Mouse (Mus musculus) urinary bladder, postnatal 10 days (tissue): Measurements from ENCODE around the gene Rcvrn.

Experiments
- DNase-seq: peaks from one replicate; pipeline ENCODE4 v3.0.0; 2022; ENCODE audit warnings: low spot score

Gene Rcvrn

DNA sequence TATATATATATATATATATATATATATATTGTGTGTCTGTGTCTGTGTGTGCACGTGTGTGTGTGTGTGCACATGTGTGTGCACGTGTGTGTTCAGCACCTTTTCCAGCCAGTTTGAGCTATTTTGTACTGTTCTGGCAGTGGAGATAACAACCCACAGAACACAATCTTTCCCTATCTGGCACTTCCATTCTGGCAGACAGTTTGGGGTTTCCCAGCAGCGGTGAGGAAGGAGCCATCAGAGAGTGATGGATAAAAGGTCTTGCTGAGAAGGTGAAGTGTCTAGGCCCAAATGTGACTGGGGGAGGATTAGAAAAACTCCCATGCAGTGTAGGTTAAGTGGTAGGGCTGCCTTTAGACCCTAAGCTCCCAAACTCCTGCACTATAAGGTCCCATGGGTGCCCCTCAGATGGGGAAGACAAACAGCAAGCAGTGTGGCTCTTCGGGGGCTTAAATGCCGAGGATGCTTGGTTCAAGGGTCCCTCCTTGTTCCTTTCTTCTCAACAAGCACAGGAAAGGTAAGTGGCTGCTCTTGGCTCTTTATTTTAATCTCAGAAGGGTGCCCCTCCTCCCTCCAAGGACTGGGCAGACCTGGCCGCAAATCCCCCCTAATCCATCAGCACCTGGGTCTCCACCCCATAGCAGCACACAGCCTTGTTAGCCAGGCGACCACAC, at the start of gene Rcvrn:
Gene Rcvrn (plus strand): TSS at position 624 of the 674 bp plus-strand sequence.
- DNase-seq, result no peak

DNA sequence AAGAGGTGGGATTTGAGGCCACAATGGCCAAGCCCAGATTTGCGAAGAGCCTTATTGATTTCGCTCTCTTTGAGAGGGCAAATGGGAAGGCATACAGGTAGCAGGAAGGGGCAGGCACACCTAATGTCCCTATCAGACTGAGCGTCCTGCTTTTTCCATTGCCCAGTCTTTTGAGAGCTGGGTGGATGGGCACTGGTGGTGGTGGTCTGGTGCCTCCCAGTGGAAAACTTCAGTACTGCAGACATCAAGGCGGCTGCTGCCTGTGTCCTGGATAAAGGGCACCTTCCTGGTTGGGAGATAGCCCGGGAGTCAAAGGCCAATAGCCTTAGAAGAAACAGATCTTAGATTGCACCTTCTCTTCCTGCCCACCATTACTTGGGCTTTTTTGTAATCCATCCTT, 47.4 kb upstream of the Rcvrn start:
- DNase-seq, result peak; percentile 34

DNA sequence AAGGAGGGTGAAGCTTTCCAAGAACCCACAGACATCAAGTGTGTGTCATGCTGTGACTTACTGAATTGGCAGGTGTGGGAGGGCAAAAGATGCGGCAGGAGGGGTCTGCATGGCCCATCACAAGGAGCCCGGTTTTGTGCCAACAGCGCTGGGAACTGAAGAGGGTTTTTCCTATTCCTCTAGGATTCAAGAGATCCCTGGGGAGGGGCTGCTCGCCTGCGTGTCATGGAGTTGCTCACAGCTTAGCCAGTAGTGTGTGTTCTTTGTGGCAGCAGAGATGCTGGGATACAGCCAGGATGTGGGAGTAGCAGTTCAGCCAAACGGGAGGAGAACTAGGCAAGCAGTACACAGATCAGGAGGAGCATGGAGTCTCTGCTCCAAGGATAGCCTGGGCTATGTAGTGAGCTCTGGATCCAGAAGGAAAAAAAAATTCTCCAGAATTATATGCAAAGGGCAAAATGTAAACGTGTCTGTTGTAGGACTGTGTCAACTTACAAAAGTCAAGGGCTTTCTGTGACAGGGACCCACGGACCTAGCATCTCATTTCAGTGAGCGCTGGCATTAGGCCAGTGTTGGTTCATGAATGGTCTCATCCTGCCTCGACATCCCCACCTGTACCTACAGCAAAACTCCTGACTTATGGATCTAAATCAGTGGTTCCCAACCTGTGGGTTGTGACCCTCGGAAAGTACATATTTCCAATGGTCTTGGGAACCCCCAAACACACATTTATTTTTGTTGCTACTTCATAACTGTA, 46.3 kb upstream of the Rcvrn start:
- DNase-seq, result no peak

DNA sequence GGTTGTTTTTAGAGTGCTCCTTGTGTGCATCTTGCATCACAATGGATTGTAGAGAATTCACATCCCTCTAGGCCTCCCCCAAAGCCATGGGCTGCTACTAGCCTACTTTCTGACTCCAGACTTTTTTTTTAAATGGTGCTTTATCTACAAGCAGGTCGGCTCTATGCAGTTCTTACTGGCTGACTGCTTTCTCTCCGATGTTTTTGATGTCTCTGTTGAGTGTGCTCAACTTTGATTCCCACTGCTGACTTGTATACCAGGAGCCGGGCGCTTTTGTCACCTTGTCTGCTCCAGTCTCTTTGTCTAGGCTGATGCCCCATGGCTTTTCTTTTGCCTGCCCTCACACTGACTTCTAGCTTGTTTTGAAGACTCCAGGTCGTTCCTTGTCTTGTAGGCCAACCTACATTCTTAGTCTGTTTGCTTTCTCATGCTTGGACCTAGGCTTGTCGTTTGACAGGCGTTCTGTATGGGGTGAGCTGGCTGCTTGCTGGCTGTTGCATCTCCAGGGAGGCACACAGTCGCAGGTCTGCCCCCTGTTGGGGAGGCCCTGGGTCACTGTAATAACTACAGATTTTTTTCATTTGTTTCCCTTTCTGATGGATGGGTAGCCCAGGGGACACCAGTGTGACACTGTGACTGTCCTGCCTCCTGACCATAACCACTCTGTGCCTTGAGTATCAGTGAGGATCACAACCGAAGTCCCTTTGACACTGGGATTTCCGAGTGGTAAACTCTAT, 45.0 kb upstream of the Rcvrn start:
- DNase-seq, result no peak

DNA sequence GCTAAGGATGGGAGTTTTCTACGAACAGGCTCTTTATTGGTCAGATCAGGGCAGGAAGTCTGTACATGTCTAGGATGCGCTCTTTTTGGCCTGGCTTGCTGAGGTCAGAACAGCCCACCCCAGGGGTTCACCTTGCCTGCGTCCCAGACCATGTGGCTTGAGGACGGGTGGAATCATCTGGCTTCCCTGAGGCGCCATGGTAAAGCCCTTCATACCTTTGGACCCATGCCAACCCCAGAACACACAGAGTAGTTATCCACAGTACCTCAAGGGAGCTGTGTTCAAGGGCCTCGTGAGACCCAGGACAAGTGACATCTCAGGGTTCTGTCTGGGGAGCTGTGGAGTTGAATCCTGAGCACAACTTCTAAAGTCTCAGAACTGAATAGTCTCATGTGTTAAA, 43.4 kb upstream of the Rcvrn start:
- no peak for DNase-seq

DNA sequence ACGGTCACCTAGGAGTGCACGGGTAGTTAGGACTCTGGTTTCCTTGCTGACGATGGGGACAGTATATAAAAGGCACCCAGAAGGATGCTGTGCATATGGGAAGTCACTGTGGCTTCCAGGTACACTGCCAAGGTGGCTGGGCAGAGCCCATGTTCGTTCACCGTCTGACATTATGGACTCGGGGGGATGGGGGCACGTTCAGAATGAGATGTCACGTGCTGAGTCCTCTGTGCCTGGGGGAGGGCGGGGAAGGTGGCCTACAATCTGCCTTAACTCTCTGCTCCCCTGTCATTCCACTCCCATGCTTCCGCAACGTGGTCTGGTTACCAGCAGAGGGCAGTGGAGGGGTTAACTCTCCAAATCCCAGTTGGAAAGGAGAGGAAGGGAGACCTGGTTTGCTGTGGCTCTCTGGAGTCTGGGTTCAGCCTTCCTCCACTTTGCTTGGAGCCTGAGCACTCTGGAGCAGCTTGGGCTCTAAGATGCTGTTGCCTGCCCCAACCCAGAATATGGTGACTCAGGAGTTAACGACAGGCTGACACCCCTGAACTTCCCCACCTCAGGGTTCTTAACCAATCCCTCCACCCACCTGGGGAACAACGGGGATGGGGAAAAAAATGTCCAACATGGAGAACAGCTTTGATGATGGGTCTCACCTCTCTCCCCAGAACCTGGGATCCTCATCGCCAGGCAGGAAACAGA, 42.8 kb upstream of the Rcvrn start:
- DNase-seq, result no peak

DNA sequence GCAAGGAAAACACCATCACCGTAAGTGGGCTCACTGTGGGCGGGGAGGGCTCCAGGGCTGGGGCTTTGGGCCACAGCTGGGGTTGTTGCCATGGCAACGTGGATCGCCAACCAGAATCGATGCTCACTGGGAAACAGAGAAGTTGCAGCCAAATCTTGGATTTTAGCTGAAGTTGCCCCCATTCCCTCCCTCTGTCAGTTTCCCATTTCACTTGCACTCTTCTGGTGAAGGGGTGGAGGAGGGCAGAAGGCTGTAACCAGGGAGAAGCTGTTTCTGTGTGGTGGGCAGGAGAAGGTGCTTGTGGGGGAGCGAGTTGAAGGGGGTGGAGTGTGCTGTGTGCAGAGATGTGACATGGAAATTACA, 42.3 kb upstream of the Rcvrn start:
- DNase-seq, result no peak

DNA sequence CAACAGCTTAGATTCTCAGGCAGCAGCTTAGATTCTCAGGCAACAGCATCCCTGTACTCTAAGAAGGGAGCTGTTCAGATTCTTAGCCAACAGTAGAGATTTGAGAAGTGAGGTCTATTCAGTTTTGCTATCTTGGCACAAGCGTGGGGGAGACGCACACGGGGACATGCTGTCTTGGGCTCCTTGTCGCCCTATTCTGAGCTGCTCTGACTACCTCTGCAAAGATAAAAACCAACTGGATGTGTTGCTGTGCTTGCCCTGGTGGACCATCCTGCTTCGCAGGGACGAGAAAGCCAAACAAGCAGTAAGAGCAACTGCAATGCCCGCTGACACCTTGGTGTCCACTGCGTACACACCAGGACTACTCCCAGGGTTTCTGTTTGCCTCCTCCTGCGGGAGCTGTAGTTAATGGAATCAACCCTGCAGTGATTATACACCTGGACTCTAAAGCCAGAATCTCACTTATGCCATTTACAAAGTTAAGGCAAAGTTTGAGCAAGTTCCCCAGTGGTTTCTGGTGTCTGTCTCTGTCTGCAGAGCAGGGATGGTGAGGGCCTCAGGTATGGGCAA, 41.5 kb upstream of the Rcvrn start:
- DNase-seq, result no peak

DNA sequence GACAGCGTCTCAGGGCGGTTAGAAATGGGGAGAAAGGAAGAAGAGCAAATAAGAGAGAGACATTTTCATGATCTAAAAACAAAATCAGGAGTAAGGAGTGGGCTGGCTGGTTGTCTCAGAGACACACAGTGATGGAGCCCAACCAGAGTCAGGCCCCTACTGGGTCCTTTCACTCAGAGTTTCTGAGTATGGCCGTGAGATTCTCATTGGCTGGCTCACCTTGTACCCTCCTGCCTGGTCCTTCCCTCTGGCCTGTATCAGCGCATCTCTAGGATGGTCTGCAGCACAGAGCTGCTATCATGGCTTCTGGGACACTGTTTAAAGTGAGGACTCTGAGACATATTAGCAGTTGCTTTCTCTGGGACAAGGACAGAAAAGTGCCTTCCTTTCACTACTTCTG, 40.6 kb upstream of the Rcvrn start:
- DNase-seq, result no peak

DNA sequence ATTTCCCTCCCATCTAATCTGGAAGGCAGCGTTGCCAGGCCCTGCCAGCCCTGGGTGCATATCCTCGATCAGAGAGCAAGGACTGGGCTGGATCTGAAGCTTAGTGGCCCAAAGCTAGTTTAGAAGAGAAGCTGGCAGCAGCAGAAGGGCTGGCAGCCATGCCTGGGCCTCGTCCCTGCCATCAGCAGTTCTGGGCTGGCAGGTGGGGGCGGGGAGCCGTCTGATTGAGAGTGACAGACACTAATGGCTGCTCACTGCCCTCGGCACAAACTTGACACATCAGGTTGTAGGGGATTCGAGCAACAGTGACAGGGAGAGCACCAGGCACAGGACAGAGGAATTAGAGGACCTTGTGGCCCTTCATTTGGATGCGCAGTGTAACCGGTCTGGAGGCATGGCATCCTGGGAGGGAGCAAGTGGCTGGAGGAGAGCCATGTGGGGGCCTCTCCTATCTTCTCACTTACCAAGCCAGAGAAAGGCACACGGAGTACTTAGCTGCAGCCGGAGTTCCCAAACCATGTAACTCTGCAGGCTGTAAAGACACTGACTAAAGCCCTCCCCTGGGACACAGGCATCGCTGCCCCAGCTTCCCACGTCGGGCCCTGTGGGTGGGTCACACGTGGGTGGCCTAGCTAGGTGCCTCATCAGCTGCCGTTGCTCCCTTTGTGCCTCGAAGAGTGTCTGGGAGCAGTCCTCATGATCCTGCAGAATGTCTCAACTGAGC, 39.7 kb upstream of the Rcvrn start:
- DNase-seq, result no peak

DNA sequence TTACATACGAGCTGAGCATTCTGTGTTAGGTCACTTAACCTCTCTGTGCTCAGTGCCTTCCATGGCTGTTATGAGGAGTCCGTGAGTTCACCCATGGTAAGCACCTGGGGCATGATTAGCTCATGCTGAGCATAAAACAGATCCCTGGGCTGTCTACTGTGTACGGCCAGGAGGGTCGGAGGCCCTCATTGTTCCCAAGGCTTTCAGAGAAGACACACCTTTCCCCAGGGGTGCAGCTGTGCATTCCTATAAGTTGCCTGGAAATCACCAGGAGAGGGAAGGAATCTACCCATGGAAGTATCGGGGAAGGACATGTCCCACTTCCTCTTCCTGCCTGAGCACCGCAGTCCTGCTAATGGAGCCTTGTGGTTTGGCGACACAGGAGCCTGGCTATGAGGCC, 38.8 kb upstream of the Rcvrn start:
- DNase-seq, result no peak

DNA sequence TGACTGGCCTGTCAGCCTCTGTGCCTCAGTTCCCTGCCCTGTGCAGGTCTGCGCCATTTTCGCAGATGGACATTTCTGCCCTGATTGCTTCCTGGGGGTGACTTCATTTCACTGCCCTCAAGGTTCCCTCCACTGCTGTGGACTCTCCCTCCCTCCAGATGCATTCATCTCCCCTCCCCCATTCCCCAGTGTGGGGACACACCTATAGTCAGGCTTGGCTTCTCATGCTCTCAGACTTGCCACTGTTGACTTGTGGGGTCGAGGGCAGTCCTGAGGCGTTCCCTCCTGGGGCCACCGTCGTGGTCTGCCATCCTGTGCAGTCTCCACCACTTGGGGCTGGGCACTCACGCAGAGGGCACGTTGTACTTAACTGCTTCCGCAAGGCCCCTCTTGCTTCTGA, 38.3 kb upstream of the Rcvrn start:
- no peak for DNase-seq

DNA sequence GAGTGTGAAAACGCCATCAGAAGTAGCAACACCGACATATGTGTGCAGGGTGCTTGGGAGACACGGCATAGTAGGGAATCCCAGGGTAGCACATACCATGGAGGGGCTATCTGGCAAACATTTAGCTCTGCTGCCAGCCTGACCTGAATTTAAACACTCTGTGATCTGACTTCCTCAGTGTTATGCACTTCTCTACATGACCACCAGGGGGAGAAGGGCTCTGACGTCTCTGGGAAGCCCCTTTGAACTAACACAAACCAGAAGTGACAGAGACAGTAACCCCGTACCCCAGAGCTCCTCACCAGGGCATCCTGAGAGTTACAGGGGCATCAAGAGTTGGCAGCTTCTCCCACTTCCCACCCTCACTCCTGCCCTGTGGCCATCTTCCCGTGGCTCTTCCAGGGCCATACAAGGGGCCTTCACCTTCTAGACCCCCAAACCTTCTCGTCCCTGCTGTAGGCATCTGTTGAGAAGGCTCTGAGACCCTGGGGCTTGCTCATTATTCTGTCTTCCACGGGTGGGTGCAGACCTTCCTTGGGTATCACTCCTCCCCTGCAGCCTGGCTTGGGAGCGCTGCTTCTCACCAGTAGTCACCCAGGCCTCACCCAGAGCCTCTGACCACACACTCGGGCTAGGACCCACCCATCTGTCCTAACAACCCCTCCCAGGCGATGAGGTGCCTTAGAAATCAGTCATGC, 37.3 kb upstream of the Rcvrn start:
- no peak for DNase-seq

DNA sequence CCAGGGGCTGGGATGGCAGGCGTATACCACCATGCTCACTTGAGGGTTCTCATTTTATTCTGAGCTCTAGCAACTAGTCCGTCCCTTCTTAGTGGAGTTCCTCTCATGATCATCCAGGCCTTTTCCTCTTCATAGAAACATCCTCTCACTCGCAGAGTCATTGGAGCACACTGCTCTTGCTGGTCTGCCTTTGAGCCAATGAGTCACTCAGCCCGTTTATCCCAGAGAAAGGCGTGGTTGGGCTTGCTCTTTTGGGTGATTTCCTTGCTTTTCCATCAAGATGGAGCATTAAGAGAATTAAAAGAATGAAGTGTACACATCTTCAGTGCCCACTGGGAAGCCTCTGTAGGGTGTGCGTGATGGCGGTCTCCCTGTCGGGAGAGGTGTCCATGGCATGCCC, 33.7 kb upstream of the Rcvrn start:
- no peak for DNase-seq

DNA sequence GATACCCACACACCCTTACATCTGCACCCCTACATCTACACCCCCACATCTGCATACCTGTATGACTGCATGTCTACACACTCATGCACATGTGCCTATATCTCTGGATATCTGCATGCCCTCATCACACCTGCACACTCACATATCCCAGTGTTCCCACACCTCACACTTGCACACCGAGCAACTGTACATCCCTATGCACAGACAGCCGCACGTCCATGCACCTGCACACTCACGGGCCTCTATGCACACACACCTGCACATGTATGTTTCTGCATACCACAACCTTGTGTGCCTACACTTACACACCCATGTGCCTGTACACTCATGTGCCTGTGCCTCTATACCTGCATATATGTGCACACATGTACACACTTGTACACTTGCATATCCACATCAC, 31.7 kb upstream of the Rcvrn start:
- DNase-seq, result no peak

DNA sequence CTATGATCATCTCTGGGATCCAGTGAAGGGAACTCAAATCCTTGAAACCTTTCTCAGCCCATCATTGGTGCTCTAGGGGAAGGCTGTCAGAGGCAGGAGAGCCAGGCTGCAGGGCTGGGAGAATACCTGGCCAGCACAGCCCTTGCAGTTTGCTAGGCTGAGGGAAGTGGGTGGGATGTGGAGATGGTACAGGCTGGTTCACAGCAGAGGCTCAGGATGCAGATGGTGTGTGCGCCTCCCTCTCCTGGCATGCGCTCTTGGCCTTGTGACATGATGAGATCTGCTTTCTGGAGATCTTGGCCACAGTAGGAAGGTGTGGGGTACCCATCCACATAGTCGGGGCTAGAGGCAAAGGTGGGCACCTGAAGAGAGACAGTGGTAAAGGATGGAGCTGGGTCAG, 30.9 kb upstream of the Rcvrn start:
- DNase-seq, result no peak

DNA sequence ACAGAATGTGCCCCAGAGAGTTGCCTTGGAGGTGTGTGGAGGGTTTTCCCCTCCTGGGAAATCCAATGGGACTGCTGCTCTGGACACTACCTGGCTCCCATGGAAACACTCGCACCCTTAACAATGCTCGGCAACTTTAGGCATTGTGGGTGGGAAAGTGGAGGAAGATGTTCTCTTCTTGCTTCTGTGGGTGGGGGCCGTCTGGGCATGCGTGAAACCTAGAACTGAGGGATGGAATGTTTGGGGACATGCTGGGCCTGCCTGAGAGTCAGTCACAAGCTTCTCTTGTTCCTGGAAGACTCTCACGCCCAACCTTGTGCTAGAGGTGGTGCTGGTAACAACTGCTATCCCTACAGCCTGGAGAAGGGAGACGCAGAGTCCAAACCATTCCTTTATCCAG, 30.2 kb upstream of the Rcvrn start:
- DNase-seq, result no peak

DNA sequence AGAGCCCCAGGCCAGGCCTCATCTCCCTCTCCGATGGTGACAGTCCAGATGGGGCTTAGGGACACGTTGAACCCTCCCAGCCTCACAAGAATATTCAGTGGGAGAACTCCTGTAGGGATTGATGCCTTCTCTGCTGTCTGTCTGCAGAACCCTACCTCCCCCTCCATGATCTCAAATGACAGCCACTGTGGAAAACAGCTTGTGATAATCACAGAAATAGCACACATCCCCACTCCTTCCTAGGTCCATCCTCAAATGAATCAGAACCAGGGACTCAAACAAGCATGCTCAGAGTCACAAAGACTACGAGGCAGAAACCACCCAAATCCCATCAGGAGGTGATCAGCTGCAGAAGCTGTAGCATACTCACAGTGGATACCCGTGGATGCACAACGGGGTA, 29.0 kb upstream of the Rcvrn start:
- no peak for DNase-seq

DNA sequence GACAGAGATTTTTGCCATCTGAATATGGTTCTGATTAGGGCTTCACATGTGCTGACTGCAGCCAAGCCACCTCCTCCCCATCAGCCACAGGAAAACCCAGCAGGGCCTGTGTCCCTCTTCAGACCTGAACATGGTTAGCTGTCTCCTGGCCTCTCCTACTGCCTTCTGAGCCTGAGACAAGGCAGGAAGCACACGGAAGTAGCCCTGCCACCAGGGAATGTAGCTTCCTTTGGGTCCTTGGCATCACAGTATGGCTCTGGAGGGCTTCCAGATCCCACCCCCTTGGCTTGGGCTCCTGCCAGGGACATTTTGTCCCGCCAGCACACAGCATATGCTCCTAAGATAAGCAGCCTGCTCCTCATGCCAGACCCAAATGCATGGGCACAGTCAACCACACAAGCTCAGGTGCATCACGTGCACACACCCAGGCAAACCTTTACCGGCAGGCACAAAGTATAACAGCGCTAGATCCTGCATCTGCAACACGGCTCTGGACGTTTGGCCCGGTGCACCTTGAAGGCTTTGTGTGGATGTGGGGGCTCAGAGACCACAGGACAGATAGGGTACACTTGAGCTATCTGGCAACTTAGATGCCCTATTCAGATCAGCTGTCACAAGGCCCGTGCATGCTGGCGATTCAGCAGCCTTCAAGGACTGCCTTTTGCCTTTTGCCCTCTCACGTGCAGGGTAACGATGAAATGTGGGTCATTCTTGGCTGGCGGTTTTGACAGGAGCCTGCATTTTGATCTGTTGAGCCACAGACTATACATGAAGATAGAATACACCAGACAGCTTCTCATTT, 27.4 kb upstream of the Rcvrn start:
- DNase-seq, result no peak

DNA sequence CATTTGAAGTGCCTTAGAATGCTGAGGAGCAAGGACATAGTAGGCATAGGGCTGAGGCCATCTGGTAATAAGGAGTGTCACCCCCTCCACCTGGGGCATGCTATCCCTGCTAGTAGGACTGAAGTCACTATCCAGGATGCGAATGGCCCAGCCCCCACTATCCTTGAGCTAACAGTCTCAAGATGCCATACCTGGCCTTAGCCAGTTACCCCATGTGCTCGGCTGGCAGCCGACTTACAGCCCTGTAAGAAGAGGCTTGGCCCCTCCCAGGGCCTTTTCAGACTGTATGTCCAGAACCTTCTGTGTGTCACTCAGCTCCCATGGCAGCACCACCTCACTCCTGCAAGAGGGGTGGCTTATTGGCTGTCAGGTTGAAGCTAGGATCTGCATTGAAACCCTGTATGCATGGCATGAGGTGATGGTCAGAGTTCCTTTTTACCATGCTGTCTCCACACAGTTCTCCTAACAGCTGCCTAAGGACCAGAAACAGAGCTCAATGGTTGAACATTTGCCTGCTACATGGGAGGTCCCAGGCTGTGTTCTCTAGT, 26.6 kb upstream of the Rcvrn start:
- no peak for DNase-seq
